Mouse (Mus musculus): ENCODE results near the gene Slamf8.
A peak's percentile ranks its signal among the peaks of the same experiment; 100 is the strongest.

Slamf8 gene

GRCm38 (mm10) chr1:172590385-172590784 lies at the start of gene Slamf8:
Slamf8 (minus strand) TSS chr1:172590568.
- no peak for DNase-seq (ENCODE audit: extremely low spot score, low spot score)

GRCm38 (mm10) chr1:172638781-172639180 lies 48.4 kb upstream of the Slamf8 start:
- DNase-seq (ENCODE audit: extremely low spot score, low spot score): no peak

DNA sequence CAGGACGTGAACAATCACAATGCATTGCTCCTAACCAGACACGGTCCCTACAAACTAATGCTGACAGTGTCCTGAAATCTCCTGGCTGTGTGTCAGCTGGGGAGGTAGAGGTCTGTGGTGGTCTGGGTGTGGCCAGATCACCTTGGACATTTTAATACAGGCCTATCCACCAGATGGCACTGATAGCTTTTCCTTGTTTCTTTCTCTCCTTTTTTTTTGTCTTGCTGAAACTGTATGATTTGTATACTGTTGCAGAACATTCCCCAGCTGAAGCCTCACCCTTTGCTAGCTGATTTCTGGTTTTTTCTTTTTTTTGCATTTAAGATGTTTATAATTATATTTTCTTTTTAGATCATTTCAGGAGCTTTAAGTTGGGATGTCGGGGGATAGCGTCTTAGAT lies 47.4 kb upstream of the Slamf8 start:
- DNase-seq (ENCODE audit: extremely low spot score, low spot score): no peak

- DNase-seq (ENCODE audit: extremely low spot score, low spot score): no peak
Measured at GRCm38 (mm10) chr1:172636266-172636665, 45.9 kb upstream of the Slamf8 start.

DNA sequence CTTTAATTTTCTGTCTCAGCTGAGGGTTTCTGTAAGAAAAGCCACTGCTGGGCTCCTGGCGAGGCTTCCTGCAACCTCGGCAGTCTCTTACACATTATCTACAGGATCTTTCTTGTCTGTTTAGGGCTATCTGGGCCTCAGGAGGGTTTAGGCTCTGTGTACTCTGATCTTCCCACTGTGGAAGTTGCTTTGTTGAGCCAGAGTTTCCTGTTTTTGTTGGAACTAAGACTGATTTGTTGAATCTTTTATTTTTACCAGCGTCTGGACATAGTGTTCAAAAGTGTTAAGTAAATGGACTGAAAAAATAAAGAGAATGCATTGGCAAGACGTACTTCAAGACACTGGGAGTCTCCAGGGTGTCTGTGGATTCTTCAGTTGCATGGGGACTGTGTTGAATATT lies 44.9 kb upstream of the Slamf8 start:
- DNase-seq (ENCODE audit: extremely low spot score, low spot score): no peak

GRCm38 (mm10) chr1:172634136-172634535 lies 43.8 kb upstream of the Slamf8 start:
- no peak for DNase-seq (ENCODE audit: extremely low spot score, low spot score)

DNA sequence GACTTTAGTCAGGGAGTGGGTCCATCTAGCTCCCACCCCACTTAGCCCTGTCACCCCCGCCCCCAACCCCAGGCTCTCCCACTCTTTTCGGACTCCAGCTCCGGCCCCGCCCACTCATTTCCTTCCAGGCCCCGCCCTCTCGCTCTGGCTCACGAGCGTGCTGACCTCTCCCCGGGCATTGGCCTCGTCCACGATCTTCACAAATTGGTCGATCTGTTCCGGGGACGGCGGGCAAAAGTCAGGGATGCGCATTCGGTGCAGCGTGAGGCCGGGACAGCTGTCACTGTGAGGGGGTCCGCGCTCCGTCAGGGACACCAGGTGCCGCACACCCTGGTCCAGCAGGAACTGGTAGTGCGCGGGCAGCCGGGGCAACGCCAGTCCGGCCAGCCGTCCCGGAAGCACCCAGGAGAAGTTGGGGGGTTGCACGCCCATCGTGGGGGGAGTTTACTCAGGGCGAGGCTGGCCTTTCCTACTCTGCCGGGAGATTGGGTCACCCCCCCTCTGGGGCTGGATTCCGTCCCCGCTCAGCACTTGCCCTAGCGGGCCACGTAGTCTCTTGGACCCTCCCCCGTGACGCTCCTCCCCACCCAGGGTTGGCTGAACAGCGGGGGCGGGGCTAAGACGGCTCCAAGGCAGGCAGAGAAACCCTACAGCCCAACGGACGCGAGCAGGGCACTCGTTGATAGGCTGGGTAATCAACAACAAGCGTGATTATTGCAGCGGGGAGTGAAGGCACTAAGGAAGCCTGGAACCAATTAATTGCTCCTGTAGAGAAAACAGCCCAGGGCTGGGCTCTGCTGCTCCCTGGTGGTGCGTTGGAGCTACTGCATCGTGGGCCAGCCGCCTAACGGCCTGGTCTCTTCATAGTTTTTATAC lies 42.3 kb upstream of the Slamf8 start, which contains the start of gene Dusp23:
Gene Dusp23 (minus strand): TSS at position 512 of the 876 bp plus-strand sequence.
- peak; percentile 97 for DNase-seq (ENCODE audit: extremely low spot score, low spot score)

DNA sequence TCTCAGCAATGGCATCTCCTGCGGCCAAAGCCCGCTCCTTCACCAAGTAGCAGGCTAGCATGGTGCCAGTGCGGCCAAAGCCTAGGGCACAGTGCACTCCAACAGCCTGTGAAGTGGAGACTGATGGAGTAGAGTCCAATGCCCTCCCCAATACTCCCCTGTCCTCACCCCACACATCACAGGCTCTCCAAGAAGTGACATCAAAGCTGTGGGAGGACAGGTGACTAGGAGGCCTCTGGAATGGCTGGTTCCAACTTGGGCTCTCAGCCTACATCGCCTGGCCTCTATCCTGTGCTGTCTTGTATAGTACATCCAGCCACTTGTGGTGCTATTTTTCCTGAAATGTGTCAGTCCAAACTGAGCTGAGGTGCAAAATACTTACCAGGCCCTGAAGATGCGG lies 41.4 kb upstream of the Slamf8 start:
- no peak for DNase-seq (ENCODE audit: extremely low spot score, low spot score)

DNA sequence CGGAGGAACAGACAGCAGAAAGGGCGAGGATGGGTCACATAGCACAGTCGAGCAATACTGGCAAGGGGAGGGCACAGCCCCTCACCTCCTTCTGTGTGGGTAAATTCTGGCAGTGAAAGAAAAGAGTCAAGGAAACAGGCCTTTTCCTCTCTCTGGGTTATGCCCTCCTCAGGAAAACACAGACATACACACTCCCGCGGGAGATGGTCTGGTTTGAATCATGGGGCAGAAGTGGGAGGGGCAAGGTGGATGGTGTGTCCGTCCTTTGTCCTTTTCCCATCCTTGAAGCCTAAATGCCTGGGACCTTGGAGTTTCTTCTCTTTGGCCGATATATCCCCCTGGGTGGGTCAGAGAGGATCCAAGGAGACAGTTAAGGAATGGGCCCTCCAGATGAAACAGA lies 39.5 kb upstream of the Slamf8 start:
- no peak for DNase-seq (ENCODE audit: extremely low spot score, low spot score)

- no peak for DNase-seq (ENCODE audit: extremely low spot score, low spot score)
Measured at GRCm38 (mm10) chr1:172626306-172626705, 35.9 kb upstream of the Slamf8 start.

DNA sequence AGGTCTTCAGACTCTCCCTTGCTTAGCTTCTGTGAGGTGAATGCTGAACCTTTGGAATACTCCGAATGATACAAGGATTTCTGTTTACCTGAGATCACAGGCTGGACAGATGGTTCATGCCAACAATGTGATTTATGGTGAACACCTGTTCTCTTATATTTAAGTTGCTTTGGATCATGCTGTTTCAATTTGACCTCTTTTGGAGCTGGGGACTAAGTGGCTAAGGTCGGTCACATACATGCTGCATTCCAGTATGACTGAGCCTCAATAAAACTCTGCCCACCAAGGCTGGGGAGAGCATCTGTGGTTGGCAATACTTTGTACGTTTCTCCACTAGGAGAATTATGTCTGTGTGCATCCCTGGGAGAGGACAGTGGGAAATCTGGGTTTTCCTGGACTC lies 33.7 kb upstream of the Slamf8 start:
- no peak for DNase-seq (ENCODE audit: extremely low spot score, low spot score)

DNA sequence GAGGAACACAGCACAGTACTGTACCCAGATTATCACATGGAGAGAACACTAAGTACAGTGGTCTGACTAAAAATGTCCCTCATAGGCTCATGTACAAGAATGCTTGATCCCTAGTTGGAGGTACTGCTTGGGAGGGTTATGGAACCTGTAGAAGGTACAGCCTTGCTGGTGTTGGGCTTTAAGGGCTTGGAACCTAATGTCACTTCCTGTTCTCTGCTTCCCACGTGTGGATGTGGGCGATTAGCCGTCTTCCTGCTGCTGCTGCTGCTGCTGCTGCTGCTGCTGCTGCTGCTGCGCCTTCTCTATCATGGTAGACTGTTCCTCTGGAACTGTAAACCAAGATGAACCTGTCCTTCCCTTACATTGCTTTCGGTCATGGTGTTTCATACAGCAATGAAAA lies 33.2 kb upstream of the Slamf8 start:
- no peak for DNase-seq (ENCODE audit: extremely low spot score, low spot score)

DNA sequence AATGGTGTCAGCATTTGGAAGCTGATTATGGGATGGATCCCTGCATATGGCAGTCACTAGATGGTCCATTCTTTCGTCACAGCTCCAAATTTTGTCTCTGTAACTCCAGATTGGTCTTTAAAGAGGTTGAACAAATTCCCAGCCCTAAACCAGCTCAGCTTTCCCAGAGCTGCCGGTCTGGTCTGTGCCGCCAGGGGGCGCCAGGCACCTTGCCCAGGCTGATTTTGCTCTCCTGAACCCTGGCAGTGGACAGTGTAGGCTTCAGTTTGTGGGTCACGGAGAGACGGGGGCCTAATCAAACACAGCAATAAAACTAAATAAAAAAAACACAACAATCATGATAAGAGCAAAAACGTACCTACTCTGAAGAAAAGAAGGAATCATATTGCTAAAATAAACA lies 28.9 kb upstream of the Slamf8 start:
- DNase-seq (ENCODE audit: extremely low spot score, low spot score): peak; percentile 81

DNA sequence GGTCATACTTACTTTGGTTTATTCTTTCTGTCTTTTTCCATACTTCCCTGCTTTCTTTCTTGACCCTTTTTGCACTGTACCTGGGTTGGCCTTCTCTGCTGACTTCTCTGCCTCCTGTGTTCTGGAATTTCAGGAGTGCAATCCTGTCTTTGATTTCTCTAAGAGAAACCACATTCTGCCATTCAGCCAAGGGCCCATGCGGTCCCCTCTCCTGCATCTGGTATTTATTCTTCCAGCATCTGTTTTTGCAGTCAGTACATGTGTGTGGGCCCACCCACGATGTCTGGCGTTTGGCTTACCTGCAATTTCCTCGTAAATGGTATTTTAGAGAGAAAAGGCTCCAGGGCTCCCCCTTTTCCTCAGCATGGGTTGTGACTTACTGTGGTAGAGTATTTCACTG lies 27.8 kb upstream of the Slamf8 start:
- peak; percentile 57 for DNase-seq (ENCODE audit: extremely low spot score, low spot score)

DNA sequence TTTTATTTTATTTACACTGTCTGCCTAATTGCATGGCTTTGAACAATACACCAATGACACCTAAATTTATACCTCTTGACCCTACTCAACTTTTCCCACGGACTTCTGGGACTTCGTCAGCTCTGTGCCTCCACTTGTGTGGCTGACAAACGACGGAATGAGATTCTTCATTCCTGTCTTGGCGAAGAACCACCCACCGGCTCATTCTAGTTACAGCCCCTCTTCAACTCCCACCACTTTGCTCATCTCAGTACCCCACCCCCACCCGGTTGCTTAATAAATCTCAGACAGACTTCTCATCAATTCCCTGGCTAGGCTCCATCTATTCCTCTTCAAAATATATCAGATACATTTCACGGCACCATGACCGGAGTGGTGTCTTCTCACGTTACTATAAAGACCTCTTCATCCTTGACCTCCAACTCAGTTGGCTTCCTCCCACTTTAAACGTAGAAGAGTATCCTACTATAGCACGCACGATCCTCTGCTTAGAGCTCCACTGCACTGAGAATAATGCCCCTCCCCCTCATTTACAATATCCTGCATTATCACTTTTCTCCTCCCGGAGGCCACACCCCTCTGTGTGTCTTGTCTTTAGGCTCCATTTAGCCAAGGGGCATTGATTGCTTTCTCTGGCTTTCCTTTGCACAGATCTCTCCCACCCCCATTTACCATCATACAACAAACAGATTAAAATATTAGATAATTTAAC lies 27.2 kb upstream of the Slamf8 start:
- peak; percentile 60 for DNase-seq (ENCODE audit: extremely low spot score, low spot score)

GRCm38 (mm10) chr1:172616537-172617300 lies 26.4 kb upstream of the Slamf8 start:
- DNase-seq (ENCODE audit: extremely low spot score, low spot score): peak; percentile 71

GRCm38 (mm10) chr1:172615412-172615811 lies 25.0 kb upstream of the Slamf8 start:
- DNase-seq (ENCODE audit: extremely low spot score, low spot score): no peak

DNA sequence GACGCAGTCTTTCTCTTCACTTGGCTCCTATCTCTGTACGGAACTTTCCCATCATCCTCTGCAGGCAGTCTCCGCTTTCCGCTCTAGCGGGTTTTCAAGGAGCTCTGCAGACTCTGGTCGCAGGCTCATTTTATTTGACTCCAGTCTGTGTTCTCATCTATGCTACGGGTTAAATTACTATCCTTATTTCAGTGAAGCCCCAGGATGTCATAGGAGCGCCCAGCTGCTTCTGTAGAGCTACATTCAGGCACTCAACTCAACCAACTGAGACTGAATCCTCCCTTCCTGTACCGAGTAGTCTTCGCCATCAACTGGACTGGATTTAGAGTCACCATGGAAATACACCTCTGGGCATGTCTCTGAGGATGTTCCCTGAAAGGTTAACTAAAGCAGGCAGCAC lies 24.3 kb upstream of the Slamf8 start:
- DNase-seq (ENCODE audit: extremely low spot score, low spot score): no peak

DNA sequence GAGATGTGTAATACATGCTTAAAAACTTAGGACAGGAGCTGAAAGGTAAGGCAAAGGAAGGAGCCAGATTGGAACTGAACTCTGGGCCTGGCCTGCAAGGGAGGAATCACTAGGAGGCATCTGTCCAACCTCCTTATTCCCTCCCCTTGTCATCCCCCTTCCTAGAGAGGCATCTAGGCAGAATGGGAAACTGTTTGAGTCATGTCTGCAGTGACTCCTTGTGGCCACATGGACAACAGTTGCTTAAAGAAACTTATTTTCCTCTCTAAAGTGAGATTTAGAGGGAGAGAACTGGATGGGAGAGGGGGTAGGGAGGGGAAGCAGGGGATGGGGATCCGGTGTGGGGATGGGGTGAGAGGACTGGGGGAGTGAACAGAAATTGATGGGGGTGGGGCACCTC lies 22.4 kb upstream of the Slamf8 start:
- DNase-seq (ENCODE audit: extremely low spot score, low spot score): no peak

DNA sequence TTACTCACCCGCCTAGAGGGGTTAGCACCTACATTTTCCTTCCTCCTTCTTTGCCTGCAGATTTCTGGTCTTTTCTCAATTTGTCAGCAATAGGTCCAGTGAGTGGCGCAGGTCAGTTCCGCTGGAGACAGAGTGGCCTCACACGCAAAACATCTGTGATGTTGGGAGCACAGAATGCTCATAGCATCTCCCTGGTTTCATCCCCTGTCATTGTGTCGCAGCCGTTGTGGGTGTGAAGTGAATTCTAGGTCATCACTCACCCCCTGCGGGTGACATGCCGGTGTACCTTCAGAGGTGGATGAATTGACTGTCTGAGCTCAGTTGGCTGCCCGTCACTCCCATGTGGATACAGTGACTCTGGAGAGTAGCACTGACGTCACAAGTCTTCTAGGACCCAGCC lies 20.9 kb upstream of the Slamf8 start:
- no peak for DNase-seq (ENCODE audit: extremely low spot score, low spot score)

GRCm38 (mm10) chr1:172602326-172602725 lies 12.0 kb upstream of the Slamf8 start, which contains the start of gene Fcrl6:
Fcrl6 (minus strand) TSS chr1:172602551.
- DNase-seq (ENCODE audit: extremely low spot score, low spot score): no peak

DNA sequence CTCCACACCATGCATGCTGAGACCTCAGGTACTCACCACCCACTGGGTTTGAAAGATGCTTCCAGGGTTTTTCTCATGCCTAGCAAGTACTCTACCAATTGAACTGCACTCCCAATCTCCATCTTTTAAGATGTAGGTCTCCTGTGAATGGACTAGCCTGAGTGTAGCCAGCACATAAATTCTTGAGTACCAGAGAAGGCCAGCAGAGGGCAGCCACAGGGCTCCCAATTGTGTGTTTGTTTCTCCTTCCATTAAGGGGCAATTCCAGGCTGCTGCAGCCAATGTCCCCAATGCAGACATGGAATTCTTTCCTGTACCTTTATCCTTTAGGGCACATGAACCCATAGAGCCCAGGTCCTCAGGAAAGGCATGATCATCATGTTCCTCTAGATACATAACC lies 4.1 kb upstream of the Slamf8 start:
- peak; percentile 65 for DNase-seq (ENCODE audit: extremely low spot score, low spot score)
